Mouse (Mus musculus) kidney, embryonic 14.5 days (tissue): ENCODE measurements around the gene Pak2. TPM values are rescaled to one million over a fixed set of nuclear protein-coding genes. Genes with fewer than 3 reads are reported as not detected.

Experiments
- ATAC-seq: fragments of 200-750 bp; cut with Nextera tagmentation; 2 replicates; pipeline ENCODE4 v1.8.0; 2017; ENCODE audit warnings: moderate number of reproducible peaks, mild to moderate bottlenecking, moderate TSS enrichment, moderate library complexity; ENCODE audit not compliant: low FRiP score, low TSS enrichment
- H3K27ac ChIP-seq: fragments of 300-500 bp; sonication (generic); 2 replicates; pipeline ENCODE4 v1.5.1; 2014; ENCODE audit warnings: low read depth, mild to moderate bottlenecking, low read length, moderate library complexity, mixed read lengths
- H3K27me3 ChIP-seq: fragments of 300-500 bp; sonication (generic); 2 replicates; pipeline ENCODE4 v1.6.1; 2014; ENCODE audit warnings: mild to moderate bottlenecking, low read length; ENCODE audit not compliant: control insufficient read depth, insufficient read depth
- H3K36me3 ChIP-seq: fragments of 300-500 bp; sonication (generic); 2 replicates; pipeline ENCODE4 v1.6.1; 2014; ENCODE audit warnings: low read length, mixed read lengths; ENCODE audit not compliant: control insufficient read depth, insufficient read depth
- H3K4me1 ChIP-seq: fragments of 300-500 bp; sonication (generic); 2 replicates; pipeline ENCODE4 v1.6.1; 2014; ENCODE audit warnings: low read length, mixed read lengths; ENCODE audit not compliant: control insufficient read depth, insufficient read depth
- H3K4me2 ChIP-seq: fragments of 300-500 bp; sonication (generic); replicated peaks from 2 replicates; pipeline ENCODE4 v1.6.1; 2014; ENCODE audit warnings: low read depth, mild to moderate bottlenecking, low read length
- H3K4me3 ChIP-seq: fragments of 300-500 bp; sonication (generic); 2 replicates; pipeline ENCODE4 v1.5.1; 2014; ENCODE audit warnings: mild to moderate bottlenecking, low read length
- H3K9ac ChIP-seq: fragments of 300-500 bp; sonication (generic); 2 replicates; pipeline ENCODE4 v1.6.1; 2014; ENCODE audit warnings: low read depth, mild to moderate bottlenecking, low read length, moderate library complexity
- H3K9me3 ChIP-seq: fragments of 300-500 bp; sonication (generic); 2 replicates; pipeline ENCODE4 v1.6.1; 2016; ENCODE audit warnings: low read length; ENCODE audit not compliant: control insufficient read depth
- WGBS: fragments of 180-500 bp; shearing (Covaris S2); extraction: QIAGEN DNeasy Blood & Tissue Kit; methylation state at CpG from one replicate; pipeline ENCODE4 v1.1.7; 2014; 5-methylcytosine and 5-hydroxymethylcytosine counted together
- microRNA-seq: library from miRNA; unstranded; fragments of <30 nt; microRNA quantifications from one replicate; pipeline ENCODE4, GENCODE M21; 2016
- polyA plus RNA-seq: library from polyadenylated mRNA; unstranded; fragments of >200 nt; fragmentation: Nextera tagmentation; extraction: Ambion mirVana; gene quantifications from 2 replicates; pipeline ENCODE4 v1.2.1, GENCODE M21; 2014

Pak2 gene
- polyA plus RNA-seq, 1 experiment from 2014 or later: 42.0 TPM

DNA sequence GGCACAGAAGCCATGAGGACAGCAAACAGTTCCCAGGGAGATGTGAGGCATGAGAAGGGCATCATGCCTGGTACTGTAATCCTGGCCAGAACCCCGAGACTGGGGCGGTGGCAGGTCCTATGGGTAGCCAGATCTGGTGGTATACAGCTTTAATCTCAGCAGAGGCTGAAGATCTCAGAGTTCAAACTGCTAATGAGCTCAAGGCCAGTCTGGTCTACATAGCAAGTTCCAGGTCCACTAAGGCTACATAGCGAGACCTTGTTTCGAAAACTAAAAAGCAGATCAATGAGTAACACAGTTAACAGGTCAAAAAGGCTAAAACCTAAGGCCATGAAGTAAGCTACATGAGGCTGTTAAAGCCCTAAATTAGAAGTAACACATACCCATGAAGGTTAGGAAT lies 85.9 kb downstream of the Pak2 start:
- 94% methylated on average over 4 of the region's 4 CpGs for WGBS
- Histone ChIP-seq H3K36me3 (peaks cover 32% of the 10 kb centered on the region), H3K4me3 (no peak overlapping the region), H3K4me2 (no peak overlapping the region), H3K27ac (no peak overlapping the region), H3K9ac (no peak overlapping the region), H3K9me3 (no peaks in the 10 kb centered on the region), H3K4me1 (no peaks in the 10 kb centered on the region), H3K27me3 (no peaks in the 10 kb centered on the region)
- no peak for ATAC-seq

DNA sequence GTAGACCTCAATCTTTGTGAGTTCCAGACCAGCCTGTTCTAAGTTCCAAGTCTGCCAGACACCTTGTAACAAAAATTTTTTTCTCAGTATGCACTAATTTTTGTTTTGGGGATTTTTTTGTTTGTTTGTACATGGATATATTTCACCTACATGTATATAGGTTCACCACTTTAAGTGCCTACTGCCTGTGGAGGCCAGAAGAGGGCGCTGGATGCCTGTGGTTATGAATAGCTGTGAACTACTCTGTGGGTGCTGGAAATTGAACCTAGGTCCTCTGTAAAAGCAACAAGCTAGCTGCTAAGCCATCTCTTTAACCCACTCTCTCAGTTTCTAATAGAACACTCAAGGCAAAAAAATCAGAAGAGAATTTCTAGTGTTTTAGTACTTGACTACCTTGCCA lies 87.1 kb downstream of the Pak2 start:
- no peaks in the 10 kb centered on the region for H3K9me3 ChIP-seq
- WGBS: 59% methylated on average over 1 of the region's 1 CpGs
- no peak overlapping the region for H3K4me2 ChIP-seq
- H3K4me1 ChIP-seq: no peaks in the 10 kb centered on the region
- H3K9ac ChIP-seq: no peak overlapping the region
- no peak overlapping the region for H3K27ac ChIP-seq
- no peak for ATAC-seq
- no peak overlapping the region for H3K4me3 ChIP-seq
- peaks cover 39% of the 10 kb centered on the region for H3K36me3 ChIP-seq
- no peaks in the 10 kb centered on the region for H3K27me3 ChIP-seq

- peaks cover 41% of the 10 kb centered on the region; the same call in 1 of the 2 replicates for H3K36me3 ChIP-seq
- H3K27me3 ChIP-seq: no peaks in the 10 kb centered on the region
- no peaks in the 10 kb centered on the region for H3K4me1 ChIP-seq
- WGBS: 81% methylated on average over 5 of the region's 5 CpGs
- ATAC-seq: no peak
- H3K4me3 ChIP-seq: no peak overlapping the region
- no peak overlapping the region for H3K4me2 ChIP-seq
- H3K27ac ChIP-seq: no peak overlapping the region
- H3K9ac ChIP-seq: no peak overlapping the region
- H3K9me3 ChIP-seq: no peaks in the 10 kb centered on the region
Measured at GRCm38 (mm10) chr16:31980946-31981345, 98.2 kb downstream of the Pak2 start.

DNA sequence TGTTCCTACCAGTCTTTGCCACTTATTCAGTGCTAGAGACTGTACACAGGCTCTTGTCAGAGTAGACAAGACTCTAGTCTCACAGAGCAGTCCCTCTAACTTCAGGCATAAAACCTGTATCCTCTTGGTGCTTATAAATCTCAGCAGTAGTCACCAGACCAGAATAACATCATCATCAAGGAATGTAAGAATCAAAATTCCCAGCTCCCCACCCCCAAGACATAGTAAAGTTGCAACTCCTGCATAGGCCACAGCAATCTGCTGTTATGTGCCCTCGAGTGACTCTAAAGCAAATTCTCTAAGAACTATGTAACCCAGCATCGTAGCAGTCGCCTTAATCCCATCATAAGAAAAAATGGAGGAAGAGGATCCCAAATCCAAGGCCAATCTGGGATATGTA lies 99.6 kb downstream of the Pak2 start:
- Histone ChIP-seq H3K36me3 (peaks cover 46% of the 10 kb centered on the region; the same call in 1 of the 2 replicates), H3K4me1 (no peaks in the 10 kb centered on the region), H3K9me3 (no peaks in the 10 kb centered on the region), H3K4me2 (no peak overlapping the region), H3K27me3 (no peaks in the 10 kb centered on the region), H3K4me3 (no peak overlapping the region), H3K9ac (no peak overlapping the region), H3K27ac (no peak overlapping the region)
- ATAC-seq: no peak
- 97% methylated on average over 3 of the region's 3 CpGs for WGBS

GRCm38 (mm10) chr16:31975258-31975657 lies 103.9 kb downstream of the Pak2 start:
- no peak for ATAC-seq
- WGBS: 88% methylated on average over 4 of the region's 4 CpGs
- H3K4me2 ChIP-seq: no peak overlapping the region
- H3K36me3 ChIP-seq: peaks cover 55% of the 10 kb centered on the region; the same call in 1 of the 2 replicates
- H3K27ac ChIP-seq: no peak overlapping the region
- no peaks in the 10 kb centered on the region for H3K4me1 ChIP-seq
- H3K9me3 ChIP-seq: no peaks in the 10 kb centered on the region
- no peak overlapping the region for H3K4me3 ChIP-seq
- H3K9ac ChIP-seq: no peak overlapping the region
- no peaks in the 10 kb centered on the region for H3K27me3 ChIP-seq

Small RNAs within 50 kb of the gene (microRNA-seq; reads per million reads assigned to microRNA genes)
- gene Gm26269: not detected

Other genes starting within 250 kb of the Pak2 start
- 0.10 TPM in 1 of 2 replicates, not detected in the other for gene Meltf, start 200.5 kb downstream of the Pak2 start, polyA plus RNA-seq
- gene Pigz, start 145.5 kb downstream of the Pak2 start, polyA plus RNA-seq: 0.27 and 0.97 TPM in 2 replicates
- gene 0610012G03Rik, start 130.8 kb downstream of the Pak2 start, polyA plus RNA-seq: 96.4 and 99.1 TPM in 2 replicates
- gene Ncbp2, start 130.8 kb downstream of the Pak2 start, polyA plus RNA-seq: 117 and 123 TPM in 2 replicates
- 10.2 and 11.6 TPM in 2 replicates for gene Senp5, start 76.1 kb downstream of the Pak2 start, polyA plus RNA-seq
- gene Pigx, start 20.4 kb upstream of the Pak2 start, polyA plus RNA-seq: 147 and 155 TPM in 2 replicates
- 39.7 and 43.8 TPM in 2 replicates for gene Cep19, start 20.5 kb upstream of the Pak2 start, polyA plus RNA-seq
- gene Nrros, start 86.3 kb upstream of the Pak2 start, polyA plus RNA-seq: 14.4 and 18.7 TPM in 2 replicates
- gene Bex6, start 100.5 kb upstream of the Pak2 start, polyA plus RNA-seq: not detected in 2 replicates
- gene Fbxo45, start 167.8 kb upstream of the Pak2 start, polyA plus RNA-seq: 10.8 and 14.5 TPM in 2 replicates
- 17.7 and 22.4 TPM in 2 replicates for gene Wdr53, start 167.9 kb upstream of the Pak2 start, polyA plus RNA-seq
- not detected in 2 replicates for gene Smco1, start 192.1 kb upstream of the Pak2 start, polyA plus RNA-seq
- 25.6 and 32.6 TPM in 2 replicates for gene Rnf168, start 198.1 kb upstream of the Pak2 start, polyA plus RNA-seq